Mouse (Mus musculus): Measurements from ENCODE around the gene Pdia5. TPM values are rescaled to one million over a fixed set of nuclear protein-coding genes. Genes with fewer than 3 reads are reported as not detected.

Gene Pdia5
- polyA plus RNA-seq, 1 experiment from 2014 or later = 22.2 TPM

- CTCF ChIA-PET = interaction anchor here (0.9 kb wide), 1 partner anchor 12 kb away, joined by 3 read pairs; no protein-coding TSS in a partner anchor
- H3K27me3 ChIP-seq = no peaks in the 10 kb centered on the region
- no peak for TF ChIP-seq CTCF (IDR thresholded peaks at IDR 0.05)
- in situ Hi-C loops (cut with MboI; ENCODE audit: low pct_unique_long_range_greater_than_20kb) = no loop called here
- ATAC-seq (no peak), DNase-seq (ENCODE audit: low read depth, low spot score) (no peak)
- POLR2A ChIA-PET = no interaction called here
These were observed 85.8 kb downstream of the Pdia5 start for GRCm38 (mm10) chr16:35404864-35405263.

DNA sequence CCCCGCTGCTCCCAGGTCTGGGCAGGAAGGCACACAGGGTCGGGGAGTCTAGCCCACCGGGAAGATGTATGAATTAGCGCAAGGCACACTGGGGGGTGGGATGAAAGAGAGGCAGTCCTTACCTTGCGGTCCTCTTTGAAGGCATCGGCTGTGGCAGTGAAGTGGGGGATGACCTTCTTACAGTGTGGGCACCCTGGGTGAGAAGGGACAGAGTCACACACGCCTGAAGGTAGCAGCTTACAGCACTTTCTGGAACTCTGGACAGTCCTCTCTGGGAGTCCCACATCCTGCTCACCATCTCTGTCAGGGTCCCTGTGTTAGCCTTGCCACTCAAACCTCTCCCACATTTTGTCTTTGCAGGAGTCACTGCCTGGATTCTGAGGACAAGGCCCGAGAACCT is 86.8 kb downstream of the Pdia5 start:
- H3K27me3 ChIP-seq = no peaks in the 10 kb centered on the region
- TF ChIP-seq CTCF (IDR thresholded peaks at IDR 0.05) = no peak
- ATAC-seq (no peak), DNase-seq (ENCODE audit: low read depth, low spot score) (no peak)
- in situ Hi-C loops (cut with MboI; ENCODE audit: low pct_unique_long_range_greater_than_20kb) = no loop called here
- ChIA-PET CTCF (no interaction called here), POLR2A (no interaction called here)

DNA sequence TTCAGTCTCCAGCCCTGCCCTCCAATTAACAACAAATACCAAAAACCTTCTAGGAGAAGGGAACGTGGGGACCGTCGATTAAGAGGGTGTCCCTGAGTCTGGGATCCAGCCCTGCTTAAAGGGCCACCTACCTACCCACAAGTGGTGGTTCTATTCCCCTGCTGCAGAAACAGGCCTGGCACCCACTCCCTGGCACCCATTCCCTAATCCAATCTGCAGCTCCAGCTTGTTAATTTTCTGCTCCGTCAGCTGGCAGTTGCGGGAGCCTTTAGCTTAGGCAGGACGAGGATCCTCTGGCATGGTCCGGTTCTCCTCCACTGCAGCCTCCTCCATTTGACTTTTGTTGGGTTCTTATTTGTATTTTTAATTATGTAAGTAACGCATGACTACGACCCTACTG is 87.3 kb downstream of the Pdia5 start:
- TF ChIP-seq CTCF (IDR thresholded peaks at IDR 0.05) = no peak
- ChIA-PET CTCF (no interaction called here), POLR2A (no interaction called here)
- ATAC-seq (no peak), DNase-seq (ENCODE audit: low read depth, low spot score) (no peak)
- no peaks in the 10 kb centered on the region for H3K27me3 ChIP-seq
- in situ Hi-C loops (cut with MboI; ENCODE audit: low pct_unique_long_range_greater_than_20kb) = no loop called here

- POLR2A ChIA-PET = interaction anchor here (0.6 kb wide), 1 partner anchor 117 kb away, joined by 3 read pairs; no protein-coding TSS in a partner anchor
- CTCF ChIA-PET = interaction anchor here (1.2 kb wide), 1 partner anchor 12 kb away, joined by 3 read pairs; no protein-coding TSS in a partner anchor
- H3K27me3 ChIP-seq = no peaks in the 10 kb centered on the region
- in situ Hi-C loops (cut with MboI; ENCODE audit: low pct_unique_long_range_greater_than_20kb) = no loop called here
- ATAC-seq = no peak
- no peak for TF ChIP-seq CTCF (IDR thresholded peaks at IDR 0.05)
- DNase-seq (ENCODE audit: low read depth, low spot score) = no peak
These were observed 97.9 kb downstream of the Pdia5 start for GRCm38 (mm10) chr16:35392813-35393212.

DNA sequence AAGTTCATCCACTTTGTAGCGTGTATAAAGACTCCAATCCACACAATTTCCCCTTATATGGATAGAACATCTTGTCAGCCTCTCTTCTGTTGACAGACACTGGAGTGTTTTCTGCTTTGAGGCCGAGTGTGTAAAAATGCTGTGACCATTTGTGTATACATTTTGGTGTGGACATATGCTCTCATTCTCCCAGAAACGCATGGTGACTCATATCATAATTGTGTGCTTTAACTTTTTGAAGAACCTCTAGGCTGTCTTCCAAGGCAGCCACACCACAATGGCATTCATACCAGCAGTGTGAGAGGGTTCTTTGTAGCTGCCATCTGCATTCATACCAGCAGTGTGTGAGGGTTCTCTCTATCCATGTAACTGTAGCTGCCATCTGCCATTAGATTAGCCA is 105.0 kb downstream of the Pdia5 start:
- DNase-seq (ENCODE audit: low read depth, low spot score) (no peak), ATAC-seq (no peak)
- H3K27me3 ChIP-seq = no peaks in the 10 kb centered on the region
- CTCF ChIA-PET = no interaction called here
- in situ Hi-C loops (cut with MboI; ENCODE audit: low pct_unique_long_range_greater_than_20kb) = no loop called here
- POLR2A ChIA-PET = no interaction called here
- no peak for TF ChIP-seq CTCF (IDR thresholded peaks at IDR 0.05)

GRCm38 (mm10) chr16:35380048-35380447 is 110.6 kb downstream of the Pdia5 start:
- no peak for DNase-seq (ENCODE audit: low read depth, low spot score)
- no peak for ATAC-seq
- peaks cover 7% of the 10 kb centered on the region for H3K27me3 ChIP-seq
- in situ Hi-C loops (cut with MboI; ENCODE audit: low pct_unique_long_range_greater_than_20kb) = no loop called here
- no peak for TF ChIP-seq CTCF (IDR thresholded peaks at IDR 0.05)
- ChIA-PET CTCF (interaction anchor here (1.5 kb wide), 1 partner anchor 12 kb away, joined by 3 read pairs; no protein-coding TSS in a partner anchor), POLR2A (no interaction called here)

GRCm38 (mm10) chr16:35379344-35379743 is 111.3 kb downstream of the Pdia5 start:
- ATAC-seq (no peak), DNase-seq (ENCODE audit: low read depth, low spot score) (no peak)
- in situ Hi-C loops (cut with MboI; ENCODE audit: low pct_unique_long_range_greater_than_20kb) = no loop called here
- TF ChIP-seq CTCF (IDR thresholded peaks at IDR 0.05) = peak; percentile 38
- H3K27me3 ChIP-seq = peaks cover 7% of the 10 kb centered on the region
- POLR2A ChIA-PET = no interaction called here
- CTCF ChIA-PET = interaction anchor here (1.2 to 1.5 kb wide), 2 partner anchors 12 to 21 kb away, joined by 3 read pairs; no protein-coding TSS in a partner anchor

DNA sequence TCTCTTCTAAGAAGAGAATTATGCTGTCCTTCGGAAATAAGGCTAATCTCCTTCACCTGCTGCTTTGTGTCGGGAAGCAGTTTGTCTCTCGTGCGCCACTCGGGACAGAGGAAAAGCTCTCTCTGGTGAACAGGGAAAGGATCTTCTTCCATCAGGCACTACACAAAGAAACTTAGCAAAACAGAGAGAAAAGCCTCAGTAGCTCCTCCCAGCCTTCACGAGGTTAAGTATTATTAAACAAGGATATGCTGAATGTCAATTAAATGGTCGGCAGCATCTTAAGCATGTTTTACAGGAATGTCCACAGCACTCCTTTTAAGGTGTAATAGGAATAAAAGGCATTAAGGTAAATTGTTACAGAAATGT is 126.6 kb downstream of the Pdia5 start:
- ChIA-PET CTCF (interaction anchor here (0.9 to 1.6 kb wide), 4 partner anchors 9 to 176 kb away, joined by 3 to 4 read pairs (median 4); no protein-coding TSS in a partner anchor), POLR2A (no interaction called here)
- in situ Hi-C loops (cut with MboI; ENCODE audit: low pct_unique_long_range_greater_than_20kb) = no loop called here
- no peak for TF ChIP-seq CTCF (IDR thresholded peaks at IDR 0.05)
- DNase-seq (ENCODE audit: low read depth, low spot score) = no peak
- H3K27me3 ChIP-seq = peaks cover 3% of the 10 kb centered on the region
- peak; percentile 7 for ATAC-seq

DNA sequence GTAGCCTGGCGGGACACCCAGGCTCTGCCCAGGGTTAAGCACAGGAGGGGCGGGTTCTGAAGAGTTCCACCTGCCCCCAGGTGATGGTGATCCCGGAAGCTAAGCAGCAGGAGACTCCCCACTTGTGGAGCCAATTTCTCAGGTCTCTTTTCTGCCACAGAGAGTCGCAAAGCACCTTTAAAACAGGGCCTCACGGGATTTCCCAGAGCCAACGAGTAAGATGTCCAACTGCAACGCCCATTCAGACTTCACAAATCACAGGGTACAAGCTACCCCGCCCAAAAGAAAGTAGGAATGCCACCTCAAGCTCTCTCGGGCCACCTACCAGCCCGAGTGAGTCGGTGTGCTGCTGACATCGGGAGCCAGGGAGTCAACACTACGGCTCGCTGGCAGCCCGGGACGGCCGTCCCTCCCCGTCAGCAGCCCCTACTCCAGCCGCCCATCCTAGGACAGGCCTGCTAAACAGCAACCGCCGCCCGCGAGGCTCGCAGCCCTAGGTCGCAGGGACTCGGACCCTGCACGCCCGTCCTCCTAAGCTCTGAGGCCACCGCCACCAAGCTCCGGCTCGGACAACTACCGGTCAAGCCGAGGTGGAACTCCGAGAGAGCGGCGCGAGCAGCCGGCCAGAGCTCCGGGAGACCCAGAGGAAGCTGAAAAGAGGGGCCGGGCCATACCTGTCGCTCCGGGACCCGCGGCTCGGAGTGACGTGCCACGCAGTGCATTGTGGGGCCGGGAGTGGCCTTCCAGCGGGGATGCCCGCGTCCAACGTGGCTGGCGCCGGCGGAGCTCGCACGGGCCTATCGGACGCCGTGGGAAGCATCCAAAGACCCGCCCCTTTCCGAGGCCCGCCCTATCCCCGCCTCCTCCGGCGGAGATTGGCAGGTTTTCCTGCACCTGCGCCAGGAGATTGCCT is 127.3 kb downstream of the Pdia5 start, which contains the start of gene Sec22a:
Sec22a (minus strand) TSS at position 769 of the 913 bp plus-strand sequence.
- ChIA-PET POLR2A (no interaction called here), CTCF (interaction anchor here (0.9 to 1.6 kb wide), 5 partner anchors 8 to 177 kb away, joined by 3 to 4 read pairs (median 3); no protein-coding TSS in a partner anchor)
- in situ Hi-C loops (cut with MboI; ENCODE audit: low pct_unique_long_range_greater_than_20kb) = no loop called here
- DNase-seq (ENCODE audit: low read depth, low spot score) = peak; percentile 64
- ATAC-seq = peak; percentile 97
- no peak for TF ChIP-seq CTCF (IDR thresholded peaks at IDR 0.05)
- peaks cover 3% of the 10 kb centered on the region for H3K27me3 ChIP-seq

DNA sequence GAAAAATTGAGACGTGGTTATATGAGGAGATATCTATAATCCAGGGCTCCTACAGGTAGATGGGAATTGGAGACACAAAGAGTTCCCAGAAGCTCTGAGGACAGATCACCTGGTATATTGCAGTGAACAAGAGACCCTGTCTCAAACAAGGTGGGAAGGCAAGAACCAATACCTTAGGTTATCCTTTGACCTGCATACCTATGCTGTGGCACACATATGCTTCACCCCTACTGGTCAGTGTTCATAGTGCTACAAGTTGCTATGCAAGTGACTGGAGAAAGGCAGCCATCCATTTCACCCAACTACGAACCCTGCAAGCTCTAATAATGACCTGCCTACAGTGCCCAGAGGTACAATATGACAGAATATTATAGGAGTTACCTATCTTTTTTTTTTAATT is 128.5 kb downstream of the Pdia5 start:
- POLR2A ChIA-PET = interaction anchor here (0.5 kb wide), 1 partner anchor 10 kb away, joined by 3 read pairs; no protein-coding TSS in a partner anchor
- no peak for ATAC-seq
- TF ChIP-seq CTCF (IDR thresholded peaks at IDR 0.05) = no peak
- CTCF ChIA-PET = no interaction called here
- in situ Hi-C loops (cut with MboI; ENCODE audit: low pct_unique_long_range_greater_than_20kb) = no loop called here
- DNase-seq (ENCODE audit: low read depth, low spot score) = no peak
- H3K27me3 ChIP-seq = peaks cover 3% of the 10 kb centered on the region

- DNase-seq (ENCODE audit: low read depth, low spot score) (no peak), ATAC-seq (no peak)
- peak; percentile 83 for TF ChIP-seq CTCF (IDR thresholded peaks at IDR 0.05)
- H3K27me3 ChIP-seq = no peaks in the 10 kb centered on the region
- ChIA-PET CTCF (interaction anchor here (1.0 kb wide), 1 partner anchor 9 kb away, joined by 3 read pairs; no protein-coding TSS in a partner anchor), POLR2A (no interaction called here)
- in situ Hi-C loops (cut with MboI; ENCODE audit: low pct_unique_long_range_greater_than_20kb) = no loop called here
These were observed 130.1 kb downstream of the Pdia5 start for GRCm38 (mm10) chr16:35360593-35360992.
